Mouse (Mus musculus): ENCODE measurements around the gene Dock2.

GRCm38 (mm10) chr11:34401343-34401742 lies 382.3 kb downstream of the Dock2 start:
- TF ChIP-seq POLR2A (IDR thresholded peaks at IDR 0.05; ENCODE audit: control insufficient read depth, extremely low read depth, insufficient read depth, low read length, poor library complexity) = no peak
- TF ChIP-seq CTCF (IDR thresholded peaks at IDR 0.05; ENCODE audit: borderline replicate concordance, control insufficient read depth, extremely low read depth, insufficient read depth, low read length, poor library complexity) = no peak
